Mouse (Mus musculus): ENCODE results near the gene Slc45a2. TPM values are rescaled to one million over a fixed set of nuclear protein-coding genes. Genes with fewer than 3 reads are reported as not detected.

Slc45a2 gene
- polyA plus RNA-seq, 1 experiment from 2014 or later, result 0.72 TPM

- Histone ChIP-seq H3K9ac (no peak overlapping the region), H3K4me1 (peaks cover 22% of the 10 kb centered on the region), H3K27me3 (peaks cover 22% of the 10 kb centered on the region), H3K36me3 (no peaks in the 10 kb centered on the region), H3K27ac (no peak overlapping the region), H3K4me2 (no peak overlapping the region), H3K4me3 (no peak overlapping the region), H3K9me3 (no peaks in the 10 kb centered on the region)
- 88% methylated on average over 2 of the region's 2 CpGs for WGBS
- ATAC-seq (ENCODE audit: insufficient number of reproducible peaks, insufficient read depth, low FRiP score, low TSS enrichment, low read depth), result no peak
Measured at GRCm38 (mm10) chr15:11041229-11041628, 40.7 kb downstream of the Slc45a2 start.

GRCm38 (mm10) chr15:11042828-11043227, 42.3 kb downstream of the Slc45a2 start:
- Histone ChIP-seq H3K9ac (no peak overlapping the region), H3K4me1 (peaks cover 6% of the 10 kb centered on the region; the same call in 1 of the 2 replicates), H3K27me3 (peaks cover 6% of the 10 kb centered on the region), H3K36me3 (no peaks in the 10 kb centered on the region), H3K4me3 (no peak overlapping the region), H3K4me2 (no peak overlapping the region), H3K27ac (no peak overlapping the region), H3K9me3 (no peaks in the 10 kb centered on the region)
- no peak for ATAC-seq (ENCODE audit: insufficient number of reproducible peaks, insufficient read depth, low FRiP score, low TSS enrichment, low read depth)
- 82% methylated on average over 5 of the region's 5 CpGs for WGBS

GRCm38 (mm10) chr15:11053678-11054439, 53.3 kb downstream of the Slc45a2 start:
- Histone ChIP-seq H3K9me3 (no peaks in the 10 kb centered on the region), H3K4me1 (no peaks in the 10 kb centered on the region), H3K4me2 (no peak overlapping the region), H3K27me3 (no peaks in the 10 kb centered on the region), H3K9ac (no peak overlapping the region), H3K27ac (no peak overlapping the region), H3K36me3 (no peaks in the 10 kb centered on the region), H3K4me3 (no peak overlapping the region)
- 81% methylated on average over 10 of the region's 10 CpGs for WGBS
- ATAC-seq (ENCODE audit: insufficient number of reproducible peaks, insufficient read depth, low FRiP score, low TSS enrichment, low read depth), result no peak

- no peak overlapping the region for H3K9ac ChIP-seq
- H3K4me1 ChIP-seq, result no peaks in the 10 kb centered on the region
- H3K27me3 ChIP-seq, result no peaks in the 10 kb centered on the region
- H3K4me3 ChIP-seq, result no peak overlapping the region
- H3K36me3 ChIP-seq, result no peaks in the 10 kb centered on the region
- H3K9me3 ChIP-seq, result no peaks in the 10 kb centered on the region
- ATAC-seq (ENCODE audit: insufficient number of reproducible peaks, insufficient read depth, low FRiP score, low TSS enrichment, low read depth), result no peak
- no peak overlapping the region for H3K4me2 ChIP-seq
- 76% methylated on average over 7 of the region's 7 CpGs for WGBS
- no peak overlapping the region for H3K27ac ChIP-seq
Measured at GRCm38 (mm10) chr15:11054440-11055080, 54.0 kb downstream of the Slc45a2 start.

- Histone ChIP-seq H3K9ac (no peak overlapping the region), H3K4me2 (no peak overlapping the region), H3K4me1 (peaks cover 40% of the 10 kb centered on the region), H3K27me3 (no peaks in the 10 kb centered on the region), H3K27ac (no peak overlapping the region), H3K4me3 (no peak overlapping the region), H3K36me3 (no peaks in the 10 kb centered on the region), H3K9me3 (no peaks in the 10 kb centered on the region)
- no peak for ATAC-seq (ENCODE audit: insufficient number of reproducible peaks, insufficient read depth, low FRiP score, low TSS enrichment, low read depth)
- WGBS, result 80% methylated on average over 1 of the region's 1 CpGs
Measured at GRCm38 (mm10) chr15:11062903-11063302, 62.4 kb downstream of the Slc45a2 start.

- WGBS, result 15% methylated on average over 2 of the region's 2 CpGs
- H3K36me3 ChIP-seq, result no peaks in the 10 kb centered on the region
- H3K9me3 ChIP-seq, result no peaks in the 10 kb centered on the region
- H3K27ac ChIP-seq, result peak overlapping the region; percentile 89
- no peaks in the 10 kb centered on the region for H3K27me3 ChIP-seq
- H3K9ac ChIP-seq, result 0 out of 2 replicates have a peak overlapping the region, but pooled peaks have one; percentile 65
- H3K4me1 ChIP-seq, result peaks cover 42% of the 10 kb centered on the region
- peak; percentile 34; the same call in 1 of the 2 replicates for ATAC-seq (ENCODE audit: insufficient number of reproducible peaks, insufficient read depth, low FRiP score, low TSS enrichment, low read depth)
- H3K4me3 ChIP-seq, result peak overlapping the region; percentile 43
- H3K4me2 ChIP-seq, result peak overlapping the region; percentile 60
Measured at GRCm38 (mm10) chr15:11064160-11064557, 63.6 kb downstream of the Slc45a2 start.

GRCm38 (mm10) chr15:11064558-11065411, 64.3 kb downstream of the Slc45a2 start, which contains the start of gene Adamts12:
TSS of gene Adamts12 (plus strand) at chr15:11064790.
- peak within 1 kb of the TSS; percentile 43 for H3K4me3 ChIP-seq
- peak within 1 kb of the TSS; percentile 89 for H3K27ac ChIP-seq
- peak; percentile 80 for ATAC-seq (ENCODE audit: insufficient number of reproducible peaks, insufficient read depth, low FRiP score, low TSS enrichment, low read depth)
- H3K4me1 ChIP-seq, result peaks cover 47% of the 10 kb centered on the region
- H3K36me3 ChIP-seq, result no peaks in the 10 kb centered on the region
- H3K4me2 ChIP-seq, result peak within 1 kb of the TSS; percentile 60
- H3K9me3 ChIP-seq, result no peaks in the 10 kb centered on the region
- 2% methylated on average over 25 of the region's 25 CpGs for WGBS
- H3K27me3 ChIP-seq, result no peaks in the 10 kb centered on the region
- H3K9ac ChIP-seq, result peak within 1 kb of the TSS; percentile 65

GRCm38 (mm10) chr15:11065528-11066171, 65.1 kb downstream of the Slc45a2 start:
- ATAC-seq (ENCODE audit: insufficient number of reproducible peaks, insufficient read depth, low FRiP score, low TSS enrichment, low read depth), result no peak
- peaks cover 50% of the 10 kb centered on the region for H3K4me1 ChIP-seq
- H3K9ac ChIP-seq, result peak overlapping the region; percentile 65
- H3K4me3 ChIP-seq, result peak overlapping the region; percentile 43
- no peaks in the 10 kb centered on the region for H3K36me3 ChIP-seq
- H3K4me2 ChIP-seq, result peak overlapping the region; percentile 60
- 5% methylated on average over 9 of the region's 9 CpGs for WGBS
- H3K27me3 ChIP-seq, result no peaks in the 10 kb centered on the region
- H3K9me3 ChIP-seq, result no peaks in the 10 kb centered on the region
- peak overlapping the region; percentile 89 for H3K27ac ChIP-seq

GRCm38 (mm10) chr15:11066299-11066698, 65.8 kb downstream of the Slc45a2 start:
- no peaks in the 10 kb centered on the region for H3K36me3 ChIP-seq
- peak overlapping the region; percentile 89 for H3K27ac ChIP-seq
- H3K4me3 ChIP-seq, result peak overlapping the region; percentile 43
- peaks cover 50% of the 10 kb centered on the region for H3K4me1 ChIP-seq
- peak overlapping the region; percentile 60 for H3K4me2 ChIP-seq
- no peaks in the 10 kb centered on the region for H3K9me3 ChIP-seq
- H3K27me3 ChIP-seq, result no peaks in the 10 kb centered on the region
- ATAC-seq (ENCODE audit: insufficient number of reproducible peaks, insufficient read depth, low FRiP score, low TSS enrichment, low read depth), result no peak
- H3K9ac ChIP-seq, result peak overlapping the region; percentile 65
- WGBS, result 6% methylated on average over 5 of the region's 5 CpGs

GRCm38 (mm10) chr15:11067891-11068290, 67.4 kb downstream of the Slc45a2 start:
- no peak for ATAC-seq (ENCODE audit: insufficient number of reproducible peaks, insufficient read depth, low FRiP score, low TSS enrichment, low read depth)
- 75% methylated on average over 7 of the region's 7 CpGs for WGBS
- H3K4me1 ChIP-seq, result peaks cover 50% of the 10 kb centered on the region

More at GRCm38 (mm10) chr15:11067891-11068290, 67.4 kb downstream of the Slc45a2 start:
- no peak overlapping the region for H3K4me2 ChIP-seq
- no peak overlapping the region for H3K4me3 ChIP-seq
- H3K9me3 ChIP-seq, result no peaks in the 10 kb centered on the region
- peaks cover 8% of the 10 kb centered on the region; the same call in 1 of the 2 replicates for H3K36me3 ChIP-seq
- peak overlapping the region; percentile 89; the same call in 1 of the 2 replicates for H3K27ac ChIP-seq
- H3K27me3 ChIP-seq, result no peaks in the 10 kb centered on the region
- H3K9ac ChIP-seq, result no peak overlapping the region

All from embryonic facial prominence, embryonic 13.5 days (tissue).